Mouse (Mus musculus) liver, adult (tissue): ENCODE data around the gene Dscam.

Source experiments
- GATA4 ChIP-seq: IDR thresholded peaks from 2 replicates; pipeline ENCODE4 v1.6.1; 2014; ENCODE audit warnings: mild to moderate bottlenecking, low read length; ENCODE audit not compliant: insufficient replicate concordance

The Dscam gene

DNA sequence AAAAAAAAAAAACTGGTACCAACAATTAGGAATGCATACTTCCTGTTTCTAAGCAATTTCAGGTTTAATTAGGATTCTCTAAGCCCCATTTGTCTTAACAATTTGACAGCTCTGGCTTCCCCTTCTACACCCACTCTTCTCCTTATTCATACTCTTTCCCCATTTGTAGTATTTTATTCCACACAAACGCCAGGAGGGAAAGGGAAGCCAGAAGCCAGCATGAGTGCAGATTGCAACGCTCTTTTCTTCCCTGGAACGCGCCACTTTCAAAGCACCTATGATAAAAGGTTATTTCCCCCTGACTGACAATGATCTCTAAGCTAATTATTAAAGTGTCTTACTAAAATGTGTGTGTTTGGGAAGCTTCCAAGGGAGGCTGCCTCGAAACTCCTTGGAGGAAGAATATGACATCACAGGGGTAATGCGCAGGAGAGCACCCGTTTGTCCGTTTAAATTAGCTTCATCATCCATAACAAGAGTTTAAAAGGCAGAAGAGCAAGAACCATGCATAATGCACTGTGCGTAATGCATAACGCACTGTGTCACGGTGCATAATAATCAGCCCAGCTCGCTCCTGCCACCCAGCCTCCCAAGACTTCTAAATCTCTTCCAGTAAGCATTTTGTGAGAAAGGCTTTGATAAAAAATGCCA, 25.9 kb downstream of the Dscam start:
- no peak for TF ChIP-seq GATA4

DNA sequence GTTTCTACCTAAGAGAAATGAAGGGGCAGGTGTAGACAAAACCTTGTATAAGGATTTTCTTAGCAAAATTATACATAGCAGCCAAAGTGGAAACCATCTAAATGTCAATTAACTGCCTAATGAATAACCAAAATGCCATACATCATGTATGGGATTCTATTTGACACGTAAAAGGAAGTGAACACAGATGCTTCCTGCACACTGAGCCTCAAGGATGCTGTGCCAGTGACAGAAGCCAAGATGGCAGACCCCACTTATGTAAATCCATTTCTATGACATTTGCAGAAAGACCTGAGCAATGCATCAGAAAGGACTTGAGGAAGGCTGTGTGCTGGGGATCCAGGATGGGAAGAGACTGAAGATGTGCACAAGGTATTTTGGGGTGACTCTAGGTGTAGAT, 28.6 kb downstream of the Dscam start:
- no peak for TF ChIP-seq GATA4

GRCm38 (mm10) chr16:97135003-97135827, 35.3 kb downstream of the Dscam start:
- no peak for TF ChIP-seq GATA4

- no peak for TF ChIP-seq GATA4
Measured at GRCm38 (mm10) chr16:97127296-97127695, 43.3 kb downstream of the Dscam start.

DNA sequence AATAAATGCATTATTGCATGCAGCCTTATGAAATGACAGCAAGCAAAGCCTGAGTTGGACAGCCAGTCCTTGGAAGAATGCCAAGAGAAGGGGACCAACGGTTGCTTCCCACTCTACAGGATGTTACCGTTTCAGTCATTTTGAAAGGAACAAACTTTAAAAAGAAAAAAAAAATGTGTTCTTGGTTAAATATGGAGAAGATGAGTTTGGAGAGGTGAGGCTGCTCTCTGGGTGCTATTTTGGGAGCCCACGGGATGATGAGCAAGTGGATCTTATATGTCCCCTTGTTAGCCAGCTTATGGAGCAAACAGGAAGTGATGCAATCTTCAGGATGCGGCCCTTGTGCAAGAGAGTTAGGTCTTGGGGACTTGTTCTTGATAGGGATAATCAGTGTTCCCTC, 60.5 kb downstream of the Dscam start:
- no peak for TF ChIP-seq GATA4

- no peak for TF ChIP-seq GATA4
Measured at GRCm38 (mm10) chr16:97105266-97105665, 65.3 kb downstream of the Dscam start.

GRCm38 (mm10) chr16:97103046-97103445, 67.5 kb downstream of the Dscam start:
- TF ChIP-seq GATA4 = no peak

- no peak for TF ChIP-seq GATA4
Measured at GRCm38 (mm10) chr16:97100091-97100490, 70.5 kb downstream of the Dscam start.

DNA sequence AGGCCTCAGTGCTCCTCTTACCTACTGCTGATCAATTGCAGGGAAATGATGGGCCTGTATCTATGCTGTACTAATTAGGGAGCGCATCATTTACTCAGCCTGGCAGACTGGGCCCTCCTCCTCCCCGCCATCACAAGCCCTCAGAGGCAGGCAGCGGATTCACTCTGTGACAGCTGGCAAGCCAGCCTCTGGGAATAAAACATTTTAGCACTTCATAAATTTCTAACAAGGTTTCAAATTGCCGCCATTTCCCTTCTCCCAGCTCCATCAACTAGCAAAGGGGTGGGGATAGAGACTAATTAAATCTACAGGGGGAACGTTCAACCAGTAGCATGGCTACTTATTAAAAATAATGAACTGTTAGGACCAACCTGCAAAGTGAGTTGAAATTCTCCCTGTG, 72.0 kb downstream of the Dscam start:
- TF ChIP-seq GATA4 = no peak

GRCm38 (mm10) chr16:97096709-97097108, 73.8 kb downstream of the Dscam start:
- TF ChIP-seq GATA4 = no peak

GRCm38 (mm10) chr16:97095496-97095895, 75.1 kb downstream of the Dscam start:
- TF ChIP-seq GATA4 = no peak

DNA sequence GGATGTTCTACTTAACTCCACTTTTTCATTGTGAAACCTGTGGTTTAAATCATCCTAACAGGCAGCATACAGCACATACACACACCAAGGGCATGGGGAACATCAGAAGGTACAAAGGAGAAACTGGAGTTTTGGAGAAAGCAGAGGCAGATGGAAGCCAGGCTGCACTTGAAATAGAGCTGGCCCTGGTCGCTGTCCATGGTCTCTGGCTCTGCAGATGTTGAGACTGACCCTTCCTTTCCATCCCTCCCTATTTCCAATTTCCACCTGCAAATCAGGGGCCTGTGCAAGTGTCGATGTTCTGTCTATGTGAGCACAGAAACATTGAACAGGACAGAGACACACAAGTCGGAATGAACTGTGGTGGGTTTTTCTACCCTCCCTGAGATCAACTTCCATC, 81.2 kb downstream of the Dscam start:
- no peak for TF ChIP-seq GATA4

GRCm38 (mm10) chr16:97083694-97084093, 86.9 kb downstream of the Dscam start:
- no peak for TF ChIP-seq GATA4

- TF ChIP-seq GATA4 = no peak
Measured at GRCm38 (mm10) chr16:97075920-97076572, 94.5 kb downstream of the Dscam start.

GRCm38 (mm10) chr16:97075137-97075902, 95.2 kb downstream of the Dscam start:
- no peak for TF ChIP-seq GATA4
